Mouse (Mus musculus) heart, postnatal 0 days (tissue): ENCODE data around the gene Abhd10. TPM values are rescaled to one million over a fixed set of nuclear protein-coding genes. Genes with fewer than 3 reads are reported as not detected.

Experiments
- ATAC-seq: fragments of 200-750 bp; cut with Nextera tagmentation; 2 replicates; pipeline ENCODE4 v1.8.0; 2017; ENCODE audit warnings: low read depth, moderate number of reproducible peaks, moderate library complexity; ENCODE audit not compliant: insufficient read depth
- DNase-seq: peaks from one replicate; pipeline ENCODE4 v3.0.0-alpha.2; 2016; ENCODE audit warnings: low spot score
- H3K27ac ChIP-seq: fragments of 300-500 bp; sonication (generic); 2 replicates; pipeline ENCODE4 v1.5.1; 2014; ENCODE audit warnings: low read depth, mild to moderate bottlenecking
- H3K27me3 ChIP-seq: fragments of 300-500 bp; sonication (generic); 2 replicates; pipeline ENCODE4 v1.6.1; 2014; ENCODE audit warnings: low read length, mixed read lengths; ENCODE audit not compliant: control insufficient read depth, insufficient read depth
- H3K36me3 ChIP-seq: fragments of 300-500 bp; sonication (generic); replicated peaks from 2 replicates; pipeline ENCODE4 v1.6.1; 2014; ENCODE audit warnings: low read length, mixed read lengths; ENCODE audit not compliant: control insufficient read depth, insufficient read depth
- H3K4me1 ChIP-seq: fragments of 300-500 bp; sonication (generic); 2 replicates; pipeline ENCODE4 v1.6.1; 2014; ENCODE audit warnings: antibody characterized with exemption; ENCODE audit not compliant: control insufficient read depth, insufficient read depth
- H3K4me2 ChIP-seq: fragments of 300-500 bp; sonication (generic); 2 replicates; pipeline ENCODE4 v1.6.1; 2014; ENCODE audit warnings: low read depth, mild to moderate bottlenecking, low read length, moderate library complexity
- H3K4me3 ChIP-seq: fragments of 300-500 bp; sonication (generic); 2 replicates; pipeline ENCODE4 v1.5.1; 2014; ENCODE audit warnings: low read depth, low read length
- H3K9ac ChIP-seq: fragments of 300-500 bp; sonication (generic); replicated peaks from 2 replicates; pipeline ENCODE4 v1.6.1; 2014; ENCODE audit warnings: low read depth, low read length, mixed read lengths
- H3K9me3 ChIP-seq: fragments of 300-500 bp; sonication (generic); replicated peaks from 2 replicates; pipeline ENCODE4 v1.6.1; 2016; ENCODE audit warnings: low read length; ENCODE audit not compliant: control insufficient read depth
- CTCF ChIP-seq: IDR thresholded peaks from 2 replicates; pipeline ENCODE4 v1.5.1; 2016; ENCODE audit warnings: antibody characterized with exemption, control low read depth, low read depth
- EP300 ChIP-seq: IDR thresholded peaks from 2 replicates; pipeline ENCODE4 v1.6.1; 2016; ENCODE audit warnings: antibody characterized with exemption, low read depth
- WGBS: fragments of 180-500 bp; shearing (Covaris S2); extraction: QIAGEN DNeasy Blood & Tissue Kit; methylation state at CpG from one replicate; pipeline ENCODE4 v1.1.7; 2014; 5-methylcytosine and 5-hydroxymethylcytosine counted together
- polyA plus RNA-seq: library from polyadenylated mRNA; unstranded; fragments of >200 nt; fragmentation: Nextera tagmentation; extraction: Ambion mirVana; gene quantifications from 2 replicates; pipeline ENCODE4 v1.2.1, GENCODE M21; 2015
- total RNA-seq: library from RNA; depleted of rRNA; stranded (reverse); fragments of >200 nt; gene quantifications from 2 replicates; pipeline ENCODE4 v1.2.3, GENCODE M21; 2014; ENCODE audit warnings: low replicate concordance; rRNA removed

Gene Abhd10
- 8.7 and 10.4 TPM in 2 replicates for total RNA-seq
- 30.8 and 32.8 TPM in 2 replicates for polyA plus RNA-seq

DNA sequence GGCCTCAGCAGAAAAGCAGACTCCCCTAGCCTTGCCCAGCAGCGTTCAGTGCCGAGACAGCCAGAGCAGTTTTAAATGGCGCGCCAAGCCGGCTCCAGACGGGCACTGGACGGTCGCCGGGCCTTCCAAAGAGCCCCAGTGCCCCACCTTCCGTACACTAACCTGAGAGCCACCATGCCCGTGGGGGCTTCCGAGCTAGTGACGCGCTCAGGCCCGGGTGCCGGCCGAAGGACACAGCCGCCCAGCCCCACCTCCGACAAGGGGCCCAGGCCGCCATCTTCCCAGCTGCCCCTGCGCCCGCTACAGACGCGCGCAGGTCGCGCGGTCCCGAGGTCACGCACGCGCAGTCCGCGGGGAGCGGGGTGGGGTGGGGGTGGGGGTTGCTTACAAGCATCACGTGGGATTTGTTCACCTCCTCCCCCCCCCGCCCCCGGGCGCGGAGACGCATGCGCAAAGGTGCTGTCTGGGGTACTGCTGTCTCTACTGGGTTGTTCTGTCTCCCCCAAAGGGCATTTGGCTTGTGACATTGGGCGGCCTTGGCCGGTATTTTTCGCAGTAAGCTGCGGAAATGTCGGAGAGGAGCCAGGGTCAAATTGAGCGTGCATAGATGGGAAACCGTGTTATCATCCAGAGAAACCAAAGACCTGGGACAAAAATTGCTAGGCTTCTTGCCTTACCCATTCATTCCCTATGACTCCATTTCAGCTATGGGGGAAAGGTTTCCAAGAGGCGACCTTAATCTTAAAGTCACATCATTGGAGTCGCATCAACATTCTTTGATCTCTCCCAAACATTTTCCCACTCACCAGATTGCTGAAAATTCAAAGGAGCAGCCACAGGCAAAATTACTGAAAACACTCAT, at the start of gene Abhd10:
Abhd10 (minus strand) TSS at position 341 of the 862 bp plus-strand sequence.
- H3K27me3 ChIP-seq = no peaks in the 10 kb centered on the region
- TF ChIP-seq CTCF = no peak
- TF ChIP-seq EP300 = 0 out of 2 replicates have a peak, but pooled peaks have one; percentile 77
- under 1% methylated on average over 51 of the region's 51 CpGs for WGBS

DNA sequence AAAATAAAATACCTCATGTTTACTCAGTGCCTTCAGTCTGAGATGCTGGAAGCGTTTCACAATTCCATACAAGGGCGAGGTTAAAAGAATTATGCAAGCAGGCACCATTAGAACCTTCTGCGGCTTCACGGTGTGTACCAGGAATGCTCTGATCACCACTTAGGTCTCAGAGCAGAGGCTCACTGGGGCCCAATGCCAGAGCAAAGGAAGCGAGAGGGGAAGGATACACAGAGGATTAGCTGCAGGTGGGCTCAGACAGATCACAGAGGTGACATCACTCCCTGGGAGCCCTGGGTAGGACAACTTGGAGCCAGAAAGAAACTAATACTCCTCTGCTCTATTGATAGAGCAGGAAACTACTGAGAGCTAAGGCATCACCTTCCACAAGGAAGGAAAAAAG, 48.5 kb upstream of the Abhd10 start:
- Histone ChIP-seq H3K4me1 (peaks cover 9% of the 10 kb centered on the region; the same call in 1 of the 2 replicates), H3K36me3 (peaks cover 63% of the 10 kb centered on the region), H3K9me3 (no peaks in the 10 kb centered on the region), H3K4me3 (no peak overlapping the region), H3K9ac (no peak overlapping the region), H3K27me3 (no peaks in the 10 kb centered on the region), H3K4me2 (no peak overlapping the region), H3K27ac (no peak overlapping the region)
- no peak for TF ChIP-seq CTCF
- no peak for TF ChIP-seq EP300
- DNase-seq (no peak), ATAC-seq (no peak)
- 73% methylated on average over 5 of the region's 5 CpGs for WGBS

More for the DNA sequence above, at the start of gene Abhd10:
- ATAC-seq (peak; percentile 99), DNase-seq (peak; percentile 93)
- Histone ChIP-seq H3K4me2 (peak within 1 kb of the TSS; percentile 83), H3K4me3 (peak within 1 kb of the TSS; percentile 67), H3K9me3 (no peaks in the 10 kb centered on the region), H3K27ac (peak within 1 kb of the TSS; percentile 90), H3K4me1 (peaks cover 8% of the 10 kb centered on the region), H3K36me3 (peaks cover 15% of the 10 kb centered on the region), H3K9ac (peak within 1 kb of the TSS; percentile 81)

DNA sequence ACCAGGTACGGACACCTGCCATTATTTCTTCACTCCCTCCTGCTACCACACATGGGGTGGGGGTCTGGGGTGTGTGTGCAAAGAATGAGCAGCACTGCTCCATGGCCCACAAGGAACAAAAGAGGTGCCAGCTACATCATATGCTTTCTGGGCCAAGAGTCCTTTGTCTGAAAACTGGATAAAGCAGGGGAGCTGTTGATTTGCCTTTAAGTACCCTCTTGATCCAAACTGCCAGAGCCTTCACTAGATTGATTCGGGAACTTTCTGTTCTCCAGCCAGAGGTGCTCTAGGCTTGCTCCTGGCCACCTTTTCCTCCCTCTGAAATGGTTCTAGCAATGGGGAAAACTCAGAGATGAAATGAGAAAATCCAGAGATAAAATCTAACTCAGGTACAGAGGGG, 46.6 kb upstream of the Abhd10 start:
- no peak overlapping the region for H3K4me3 ChIP-seq
- no peak overlapping the region for H3K4me2 ChIP-seq
- no peaks in the 10 kb centered on the region for H3K27me3 ChIP-seq
- H3K9ac ChIP-seq = no peak overlapping the region
- ATAC-seq (no peak), DNase-seq (no peak)
- H3K9me3 ChIP-seq = no peaks in the 10 kb centered on the region
- 78% methylated on average over 2 of the region's 2 CpGs for WGBS
- TF ChIP-seq EP300 = no peak
- TF ChIP-seq CTCF = no peak
- no peaks in the 10 kb centered on the region for H3K4me1 ChIP-seq
- H3K36me3 ChIP-seq = peaks cover 62% of the 10 kb centered on the region
- H3K27ac ChIP-seq = no peak overlapping the region

DNA sequence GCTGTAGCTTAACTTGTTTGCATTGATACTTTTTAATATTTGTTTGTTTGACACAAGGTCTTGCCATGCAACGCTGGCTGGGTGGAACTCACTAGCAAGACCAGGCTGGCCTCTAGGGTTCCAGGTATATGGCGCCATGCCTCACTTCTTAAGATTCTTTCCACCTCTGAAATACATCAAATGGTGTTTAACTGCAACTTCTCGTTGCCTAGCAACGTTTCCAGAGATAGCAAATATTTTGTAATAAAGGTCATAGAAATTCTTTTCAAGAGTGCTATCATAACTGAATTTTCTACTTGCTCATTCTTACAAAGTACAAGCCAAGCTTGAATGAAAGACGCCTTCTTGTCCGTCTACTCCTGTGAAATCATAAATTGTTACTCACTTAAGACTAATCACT, 44.9 kb upstream of the Abhd10 start:
- H3K4me3 ChIP-seq = no peak overlapping the region
- no peak overlapping the region for H3K4me2 ChIP-seq
- H3K36me3 ChIP-seq = peaks cover 60% of the 10 kb centered on the region
- WGBS = 78% methylated on average over 6 of the region's 6 CpGs
- no peak overlapping the region for H3K9ac ChIP-seq
- no peak for ATAC-seq
- no peak for DNase-seq
- no peaks in the 10 kb centered on the region for H3K9me3 ChIP-seq
- no peaks in the 10 kb centered on the region for H3K27me3 ChIP-seq
- H3K4me1 ChIP-seq = no peaks in the 10 kb centered on the region
- TF ChIP-seq EP300 (no peak), CTCF (no peak)
- no peak overlapping the region for H3K27ac ChIP-seq

DNA sequence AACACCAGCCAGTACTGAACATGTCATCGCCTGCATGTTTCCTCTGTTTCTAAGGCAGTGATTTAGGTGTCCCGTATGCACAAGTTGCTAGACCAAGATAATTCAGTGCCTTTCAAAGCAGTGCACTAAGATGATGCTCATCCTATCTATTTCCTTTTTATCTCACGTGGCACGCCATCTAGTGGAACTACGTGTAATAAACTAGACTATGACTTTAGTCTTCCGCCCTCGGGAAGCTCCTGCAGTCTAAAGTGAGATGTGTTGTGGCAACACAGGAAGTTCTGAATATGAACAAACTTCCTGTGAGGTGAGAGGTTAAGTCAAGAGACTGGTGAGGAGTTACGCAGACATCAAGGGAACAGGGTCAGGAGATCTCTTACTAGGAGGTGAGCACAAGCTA, 43.9 kb upstream of the Abhd10 start:
- H3K4me2 ChIP-seq = no peak overlapping the region
- H3K9me3 ChIP-seq = no peaks in the 10 kb centered on the region
- ATAC-seq (no peak; the same call in 1 of the 2 replicates), DNase-seq (no peak)
- no peak overlapping the region; the same call in 1 of the 2 replicates for H3K27ac ChIP-seq
- no peaks in the 10 kb centered on the region for H3K27me3 ChIP-seq
- WGBS = 31% methylated on average over 8 of the region's 8 CpGs
- TF ChIP-seq EP300 (no peak), CTCF (peak; percentile 38)
- no peak overlapping the region for H3K9ac ChIP-seq
- no peaks in the 10 kb centered on the region for H3K4me1 ChIP-seq
- peaks cover 57% of the 10 kb centered on the region for H3K36me3 ChIP-seq
- H3K4me3 ChIP-seq = no peak overlapping the region
